12 mouse cellular contexts compared by ENCODE assay signal in the genomic region with DNA sequence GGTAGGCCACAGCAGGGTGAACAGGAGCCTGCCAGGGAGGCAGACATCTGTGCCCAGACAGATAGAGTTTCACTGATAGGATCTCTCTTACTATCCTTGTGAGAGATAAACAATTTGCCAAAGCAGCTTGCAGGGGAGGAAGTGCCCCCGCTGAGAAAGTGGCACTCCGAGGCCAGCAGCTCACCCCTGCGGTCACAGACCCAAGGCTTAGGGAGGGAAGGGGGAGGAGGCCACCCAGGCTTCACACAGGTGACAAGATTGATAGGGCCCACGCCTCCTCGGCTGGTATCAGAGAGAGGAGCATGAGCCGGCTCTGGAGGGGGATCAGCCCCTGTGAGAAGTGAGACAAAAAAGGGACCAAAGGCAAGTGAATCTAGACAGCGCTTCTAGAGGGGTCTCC.
DNase-seq lines count a peak whose midpoint lies in the region; ATAC-seq lines count a peak whose summit lies in the region.
"Had no signal": no experiment of that assay in that cellular context is flagged by ENCODE, and none has a peak within 500 bp of the region (broad histone marks: within the 10 kb centered on the region; RNA-seq: fewer than 3 reads in every experiment).

No protein-coding gene starts in this region.

- intact Hi-C loops in left cerebral cortex, postnatal 36 days (cut with DNase I), result no loop called here

- peak; percentile 25; the same call in 1 of the 2 replicates for ATAC-seq in heart, embryonic 15.5 days (replicated peaks; ENCODE audit: insufficient number of reproducible peaks, insufficient read depth, low FRiP score, low read depth)
- peak; percentile 72 for ATAC-seq in megakaryocyte progenitor cell, adult 5-6 weeks (replicated peaks; ENCODE audit: poor library complexity)

- H3K4me1 ChIP-seq in heart, embryonic 15.5 days (replicated peaks), result no peaks in the 10 kb centered on the region
- H3K4me1 ChIP-seq: liver, embryonic 15.5 days had no signal

- no peak for DNase-seq in heart, postnatal 4 days
- peak; percentile 51 to 58 for DNase-seq in spleen, postnatal 36 days (ENCODE audit: low spot score in 2 of 2)
- no peak for DNase-seq in spleen, postnatal 14 days (ENCODE audit: low spot score in 2 of 2)
- no peak for DNase-seq in left cerebral cortex, postnatal 36 days (ENCODE audit: low spot score in 2 of 2)
- DNase-seq in left cerebral cortex, adult 8-10 months (ENCODE audit: low spot score in 2 of 2), result no peak
- DNase-seq in urinary bladder, postnatal 36 days (ENCODE audit: low spot score in 2 of 2), result no peak
- DNase-seq: right cerebral cortex, postnatal 4 days had no signal

- H3K27ac ChIP-seq in heart, embryonic 15.5 days, result no peak overlapping the region
- H3K27ac ChIP-seq: embryonic facial prominence, embryonic 13.5 days; hindbrain, embryonic 15.5 days; liver, embryonic 15.5 days had no signal

- no peaks in the 10 kb centered on the region for H3K36me3 ChIP-seq in heart, embryonic 15.5 days
- H3K36me3 ChIP-seq: embryonic facial prominence, embryonic 13.5 days; hindbrain, embryonic 15.5 days; liver, embryonic 15.5 days had no signal

- H3K27me3 ChIP-seq in heart, embryonic 15.5 days, result no peaks in the 10 kb centered on the region
- H3K27me3 ChIP-seq: embryonic facial prominence, embryonic 13.5 days; hindbrain, embryonic 15.5 days; liver, embryonic 15.5 days had no signal

- WGBS in heart, embryonic 15.5 days, result 6% methylated on average over 7 of the region's 7 CpGs

- H3K4me2 ChIP-seq in heart, embryonic 15.5 days, result no peak overlapping the region
- H3K4me2 ChIP-seq: embryonic facial prominence, embryonic 13.5 days; hindbrain, embryonic 15.5 days; liver, embryonic 15.5 days had no signal

- no peak overlapping the region for H3K4me3 ChIP-seq in heart, embryonic 15.5 days
- H3K4me3 ChIP-seq: embryonic facial prominence, embryonic 13.5 days; hindbrain, embryonic 15.5 days; liver, embryonic 15.5 days had no signal

- H3K9ac ChIP-seq in heart, embryonic 15.5 days, result no peak overlapping the region
- H3K9ac ChIP-seq: embryonic facial prominence, embryonic 13.5 days; hindbrain, embryonic 15.5 days; liver, embryonic 15.5 days had no signal

- H3K9me3 ChIP-seq in heart, embryonic 15.5 days (replicated peaks), result no peaks in the 10 kb centered on the region
- H3K9me3 ChIP-seq: embryonic facial prominence, embryonic 13.5 days; hindbrain, embryonic 15.5 days; liver, embryonic 15.5 days had no signal

Comparison
In these comparisons a context has a peak if more than half of its experiments do, and no peak if none do; other contexts are left out.
1. DNase-seq: peak in spleen, postnatal 36 days (2 of 2); none in heart, postnatal 4 days (single experiment), spleen, postnatal 14 days (0 of 2), left cerebral cortex, postnatal 36 days (0 of 2), left cerebral cortex, adult 8-10 months (0 of 2) and urinary bladder, postnatal 36 days (0 of 2).